Mouse (Mus musculus): Measurements from ENCODE around the gene Sntn.

The Sntn gene

DNA sequence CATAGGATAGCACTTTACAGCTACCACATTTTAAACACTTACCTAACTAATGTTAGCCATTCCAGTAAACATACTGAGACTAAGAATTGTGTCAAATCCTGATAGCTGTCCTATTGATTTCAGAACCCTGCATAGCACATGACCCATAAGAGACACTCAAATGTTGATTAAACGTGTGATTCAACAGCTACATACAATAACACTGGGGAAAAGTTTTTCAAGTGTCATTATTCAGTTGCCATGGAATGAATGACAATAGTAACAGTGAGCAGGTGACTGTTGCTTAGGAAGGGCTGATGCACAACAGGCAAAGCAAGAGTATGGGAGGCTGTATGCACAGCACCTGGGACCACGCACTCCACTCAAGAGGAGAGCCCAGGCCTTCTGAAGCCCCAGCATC is at the start of gene Sntn:
Gene Sntn (plus strand): TSS at position 301 of the 400 bp plus-strand sequence.
- in situ Hi-C loops (cut with MboI, MseI), result no loop called here

DNA sequence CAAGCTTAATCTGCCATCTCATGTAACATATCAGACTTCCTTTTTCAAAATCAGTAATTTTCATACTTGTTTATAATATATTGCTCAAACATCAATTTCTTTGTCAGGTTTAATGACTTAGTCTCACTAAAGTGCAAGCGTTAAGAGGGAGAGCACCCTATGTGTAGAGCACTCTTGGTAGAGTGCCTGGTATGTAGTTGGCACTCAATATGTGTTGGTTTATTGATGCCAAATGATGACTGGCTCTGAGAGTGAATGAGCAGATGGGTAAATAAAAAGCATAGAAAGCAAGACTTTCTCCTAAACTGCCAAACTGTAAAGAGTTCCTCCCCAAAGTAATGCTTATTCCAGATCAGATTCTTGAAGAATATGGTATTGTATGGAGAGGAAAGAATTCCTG is 20.8 kb upstream of the Sntn start:
- in situ Hi-C loops (cut with MboI, MseI), result loop anchor here (25.0 kb wide), 1 partner anchor 912 kb away; no protein-coding TSS in a partner anchor

DNA sequence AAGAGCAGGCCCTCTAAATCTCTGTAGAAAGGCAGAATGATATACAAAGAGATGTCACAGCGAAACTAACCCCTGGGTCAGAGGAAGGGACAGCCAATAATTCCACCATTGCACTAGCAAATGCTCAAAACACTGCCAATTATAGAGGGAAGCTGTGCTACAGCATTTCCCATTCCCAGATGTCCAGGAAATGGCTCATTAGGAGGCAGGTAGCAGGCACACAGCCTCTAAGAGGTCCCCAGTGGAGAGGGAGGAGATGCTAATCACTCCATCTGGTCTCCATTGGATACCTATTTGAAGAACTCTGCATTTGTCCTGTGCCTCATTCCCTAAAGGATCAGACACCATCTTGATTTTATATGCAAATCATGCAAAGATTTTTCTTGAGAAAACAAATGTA is 19.6 kb upstream of the Sntn start:
- in situ Hi-C loops (cut with MboI, MseI), result no loop called here

DNA sequence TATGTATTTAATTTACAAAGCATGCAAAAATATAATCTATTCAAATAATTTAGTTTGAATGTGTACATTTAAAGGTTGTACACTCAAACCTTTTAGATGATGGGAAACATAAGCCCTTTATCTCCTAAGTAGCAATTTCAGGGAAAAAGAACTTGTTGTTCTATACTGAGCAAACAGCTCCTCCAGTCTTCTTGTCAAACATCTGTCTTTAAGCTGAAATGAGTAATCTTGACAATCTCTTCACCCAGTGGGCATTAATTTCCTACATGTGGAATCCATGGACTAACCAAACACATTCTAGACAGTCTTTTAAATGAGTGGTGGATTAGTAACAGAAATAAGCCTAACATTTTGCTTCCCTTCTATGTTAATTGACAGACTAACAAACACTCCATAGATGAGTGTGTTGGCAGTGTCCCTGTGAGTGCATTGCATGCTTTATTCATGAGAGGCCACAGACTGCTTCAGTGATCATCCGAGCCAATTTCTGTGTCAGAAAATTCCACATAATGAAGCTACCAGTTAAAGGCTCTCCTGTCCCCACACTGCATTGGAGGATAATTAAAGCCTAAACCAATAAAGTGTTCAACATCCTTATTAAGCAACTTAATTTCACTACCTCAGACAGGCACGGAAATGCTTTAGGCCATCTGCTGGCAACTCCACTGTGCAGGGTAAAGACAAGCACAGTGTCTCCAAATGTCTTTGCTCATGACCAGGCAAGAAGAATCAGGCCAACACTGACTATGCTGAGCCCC is 19.0 kb upstream of the Sntn start:
- in situ Hi-C loops (cut with MboI, MseI), result no loop called here

DNA sequence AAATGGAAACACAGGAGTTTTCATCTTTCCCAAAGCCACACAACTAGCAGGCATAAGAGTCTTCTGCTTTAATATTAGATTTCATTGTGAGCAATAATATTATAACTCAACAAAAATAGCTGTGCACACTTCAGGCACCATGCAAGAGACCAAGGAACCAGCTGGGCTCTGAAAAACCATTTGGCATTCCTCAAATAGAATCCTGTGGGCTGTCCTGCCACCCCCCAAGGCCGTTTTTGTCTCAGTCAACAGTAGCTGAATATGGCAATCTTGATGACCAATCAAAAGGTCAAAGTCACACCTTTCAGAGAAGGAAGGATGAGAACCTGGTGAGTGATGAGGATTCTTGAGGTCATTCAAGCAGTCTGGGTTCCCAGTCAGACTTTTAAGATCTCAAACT is 16.0 kb downstream of the Sntn start:
- in situ Hi-C loops (cut with MboI, MseI), result no loop called here

DNA sequence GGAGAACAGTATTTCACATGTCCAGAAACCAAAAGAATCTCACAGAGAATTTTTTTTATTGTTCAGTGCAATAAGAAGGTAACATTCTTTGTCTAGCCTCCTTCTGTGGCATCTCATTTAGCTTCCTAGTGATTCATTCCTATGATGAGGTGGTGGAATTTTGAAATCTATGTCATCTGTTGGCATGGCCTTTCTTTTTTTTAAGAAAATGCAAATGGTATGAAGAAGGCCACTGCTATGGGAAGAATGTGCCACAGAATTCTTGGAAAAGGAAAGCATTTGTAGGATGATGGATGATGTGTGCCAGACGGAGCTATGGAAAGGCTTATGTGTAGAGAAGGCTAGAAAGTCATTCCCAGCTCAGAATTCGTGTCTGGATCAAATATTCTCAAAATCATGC is 19.8 kb downstream of the Sntn start:
- in situ Hi-C loops (cut with MboI, MseI), result no loop called here

DNA sequence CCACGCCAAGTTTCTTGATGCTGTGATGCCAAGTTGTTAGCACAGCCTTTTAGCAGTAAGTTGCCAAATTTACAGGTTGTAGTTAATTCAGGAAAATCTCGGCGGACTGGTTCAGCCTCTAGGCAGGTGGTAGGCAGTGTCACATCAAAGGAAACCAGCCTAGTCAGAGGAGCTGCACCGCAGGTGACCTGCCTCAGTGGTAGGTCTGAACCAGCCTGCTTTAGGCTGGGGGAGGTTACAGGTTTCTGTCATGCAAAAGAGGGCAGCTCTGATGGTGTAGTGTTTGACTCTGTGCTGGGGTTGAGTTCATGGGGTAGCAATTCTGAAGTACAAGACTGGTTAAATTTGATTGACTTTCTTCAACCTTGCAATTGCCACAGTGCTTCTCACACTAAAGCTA is 61.6 kb downstream of the Sntn start:
- in situ Hi-C loops (cut with MboI, MseI), result no loop called here
